Mouse (Mus musculus): ENCODE measurements around the gene Gsap. TPM values are rescaled to one million over a fixed set of nuclear protein-coding genes. Genes with fewer than 3 reads are reported as not detected.

Gene Gsap
- polyA plus RNA-seq, 1 experiment from 2014 or later, result 16.3 TPM

DNA sequence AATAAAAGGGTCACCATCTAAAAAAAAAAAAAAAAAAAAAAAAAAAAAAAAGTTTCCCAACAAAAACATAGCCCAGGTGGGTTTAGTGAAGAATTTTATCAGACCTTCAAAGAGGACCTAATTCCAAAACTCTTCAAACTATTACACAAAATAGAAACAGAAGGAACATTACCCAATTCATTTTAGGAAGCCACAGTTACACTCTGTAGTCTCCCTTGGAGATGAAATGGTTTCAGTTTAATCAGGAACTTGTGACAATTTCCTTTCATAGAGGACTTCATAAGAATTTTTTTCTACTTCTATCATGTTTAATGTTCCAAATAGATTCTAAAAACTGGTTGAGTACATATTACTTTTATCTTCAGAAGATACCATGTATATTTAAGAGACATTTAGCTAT is 165.6 kb downstream of the Gsap start:
- Histone ChIP-seq H3K9ac (replicated peaks; ENCODE audit: low read depth, low read length) (no peak overlapping the region), H3K27ac (ENCODE audit: low read depth, low read length) (no peak overlapping the region), H3K36me3 (ENCODE audit: control insufficient read depth, insufficient read depth, low read length) (no peaks in the 10 kb centered on the region), H3K27me3 (ENCODE audit: control insufficient read depth, insufficient read depth, low read length) (no peaks in the 10 kb centered on the region), H3K4me2 (ENCODE audit: low read depth, low read length) (no peak overlapping the region), H3K4me3 (ENCODE audit: low read depth, low read length) (no peak overlapping the region), H3K4me1 (ENCODE audit: control insufficient read depth, insufficient read depth, low read length) (no peaks in the 10 kb centered on the region), H3K9me3 (ENCODE audit: control insufficient read depth, low read length) (no peaks in the 10 kb centered on the region)
- no peak for ATAC-seq (ENCODE audit: low read depth)

DNA sequence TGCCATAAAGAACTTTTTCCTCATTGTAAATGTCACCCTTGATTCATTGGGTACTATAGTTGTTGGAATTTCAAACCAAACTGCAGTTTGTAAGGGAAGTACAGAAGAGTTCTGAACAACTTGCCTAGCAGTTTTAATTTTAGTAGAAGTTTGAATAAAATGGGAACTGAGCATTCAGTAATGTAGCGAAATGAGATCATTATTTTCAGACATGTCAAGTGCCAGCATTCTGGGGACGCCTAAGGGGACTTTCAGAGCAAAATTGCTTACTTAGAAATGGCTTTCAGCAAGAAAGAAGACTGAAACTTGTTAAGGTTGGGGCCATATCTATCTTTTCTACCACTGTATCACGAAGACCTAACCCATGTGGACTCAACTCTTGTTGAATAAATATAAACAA is 172.6 kb downstream of the Gsap start:
- Histone ChIP-seq H3K27ac (ENCODE audit: low read depth, low read length) (no peak overlapping the region), H3K4me1 (ENCODE audit: control insufficient read depth, insufficient read depth, low read length) (no peaks in the 10 kb centered on the region), H3K9me3 (ENCODE audit: control insufficient read depth, low read length) (no peaks in the 10 kb centered on the region), H3K36me3 (ENCODE audit: control insufficient read depth, insufficient read depth, low read length) (no peaks in the 10 kb centered on the region), H3K4me2 (ENCODE audit: low read depth, low read length) (no peak overlapping the region), H3K4me3 (ENCODE audit: low read depth, low read length) (no peak overlapping the region), H3K9ac (replicated peaks; ENCODE audit: low read depth, low read length) (no peak overlapping the region), H3K27me3 (ENCODE audit: control insufficient read depth, insufficient read depth, low read length) (no peaks in the 10 kb centered on the region)
- WGBS, result 78% methylated on average over 3 of the region's 3 CpGs
- no peak for ATAC-seq (ENCODE audit: low read depth)

DNA sequence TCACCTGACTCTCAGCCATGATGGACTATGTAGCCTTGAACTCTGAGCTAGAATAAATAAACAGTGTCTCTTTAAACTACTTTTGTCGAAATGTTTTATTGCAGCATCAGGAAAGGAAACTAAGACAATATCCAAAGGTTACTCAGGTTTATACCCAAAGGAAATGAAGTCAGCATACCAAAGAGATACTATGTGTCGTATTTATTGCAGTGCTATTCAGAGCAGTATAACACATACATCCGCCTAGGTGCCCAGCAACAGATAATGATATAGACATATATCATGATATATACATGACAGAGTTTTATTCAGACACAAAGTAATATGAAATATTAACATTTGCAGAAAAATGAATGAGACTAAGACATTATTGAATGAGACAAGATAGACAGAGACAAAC is 177.3 kb downstream of the Gsap start:
- H3K9ac ChIP-seq (replicated peaks; ENCODE audit: low read depth, low read length), result no peak overlapping the region
- 86% methylated on average over 3 of the region's 3 CpGs for WGBS
- H3K27ac ChIP-seq (ENCODE audit: low read depth, low read length), result no peak overlapping the region
- H3K4me1 ChIP-seq (ENCODE audit: control insufficient read depth, insufficient read depth, low read length), result no peaks in the 10 kb centered on the region
- no peak overlapping the region for H3K4me3 ChIP-seq (ENCODE audit: low read depth, low read length)
- H3K27me3 ChIP-seq (ENCODE audit: control insufficient read depth, insufficient read depth, low read length), result no peaks in the 10 kb centered on the region
- H3K36me3 ChIP-seq (ENCODE audit: control insufficient read depth, insufficient read depth, low read length), result no peaks in the 10 kb centered on the region
- no peak for ATAC-seq (ENCODE audit: low read depth)
- H3K9me3 ChIP-seq (ENCODE audit: control insufficient read depth, low read length), result no peaks in the 10 kb centered on the region
- no peak overlapping the region for H3K4me2 ChIP-seq (ENCODE audit: low read depth, low read length)

Other genes starting within 250 kb of the Gsap start
- 6.8 and 8.2 TPM in 2 replicates for gene Rsbn1l, start 229.9 kb upstream of the Gsap start, polyA plus RNA-seq (2014; fragmentation: Nextera tagmentation; extraction: Ambion mirVana)
- gene Ptpn12, start 130.3 kb upstream of the Gsap start, polyA plus RNA-seq (2014; fragmentation: Nextera tagmentation; extraction: Ambion mirVana), result 29.7 and 30.5 TPM in 2 replicates
- 5.1 and 7.3 TPM in 2 replicates for gene Fgl2, start 186.4 kb downstream of the Gsap start, polyA plus RNA-seq (2014; fragmentation: Nextera tagmentation; extraction: Ambion mirVana)
- 0.27 and 0.99 TPM in 2 replicates for gene Ccdc146, start 238.4 kb downstream of the Gsap start, polyA plus RNA-seq (2014; fragmentation: Nextera tagmentation; extraction: Ambion mirVana)
- 8.3 and 9.4 TPM in 2 replicates for gene Fam185a, start 238.7 kb downstream of the Gsap start, polyA plus RNA-seq (2014; fragmentation: Nextera tagmentation; extraction: Ambion mirVana)

All from neural tube, embryonic 14.5 days (tissue).